Mouse (Mus musculus): ENCODE data around the gene Ttc29. TPM values are rescaled to one million over a fixed set of nuclear protein-coding genes. Genes with fewer than 3 reads are reported as not detected.

Gene Ttc29
- polyA plus RNA-seq, 1 experiment from 2014 or later = 0.88 TPM

DNA sequence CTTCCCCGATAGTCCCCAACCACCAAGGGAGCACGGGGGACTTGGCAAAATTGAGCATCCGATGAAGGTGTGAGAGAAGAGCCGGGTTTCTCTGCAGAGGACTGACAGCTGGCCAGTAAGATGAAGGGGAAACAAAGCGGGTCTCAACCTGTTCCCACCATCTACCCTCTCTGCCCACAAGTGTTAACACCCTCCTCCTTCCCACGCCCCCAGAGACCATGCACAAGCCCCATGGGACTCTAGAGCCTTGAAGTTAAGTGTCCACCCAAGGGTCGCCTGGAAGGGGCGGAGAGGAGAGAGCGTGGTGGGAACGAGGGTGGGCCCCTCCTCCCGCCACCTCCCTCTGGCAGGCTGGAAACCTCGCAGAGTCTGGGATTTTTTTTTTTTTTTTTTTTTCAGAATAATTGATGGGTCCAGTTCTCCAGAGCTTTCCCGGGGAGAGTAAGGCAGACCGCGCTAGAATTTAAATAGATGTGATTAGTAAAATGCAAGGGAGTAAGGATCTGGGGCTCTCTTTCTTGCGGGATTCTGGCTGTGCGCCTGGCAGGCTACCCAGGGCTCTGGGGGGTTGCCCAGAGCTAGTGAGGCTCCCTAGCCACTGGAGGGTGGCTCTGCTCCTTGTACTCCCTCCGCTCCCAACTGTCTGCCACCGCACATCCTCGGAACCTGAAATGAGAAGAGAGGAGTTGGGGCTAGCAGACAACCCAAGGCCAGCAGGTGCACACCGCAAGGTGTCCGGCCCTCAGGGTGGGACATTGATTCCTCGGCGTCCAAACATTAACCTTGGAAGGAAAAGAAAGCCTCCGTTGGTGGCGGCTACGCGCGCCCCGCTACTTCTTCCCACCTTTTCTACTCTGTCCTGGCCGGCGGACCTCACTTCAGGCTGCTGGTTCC lies 214.0 kb downstream of the Ttc29 start:
- DNase-seq (ENCODE audit: low spot score) = no peak
- Histone ChIP-seq H3K27ac (replicated peaks; ENCODE audit: low read depth, low read length) (no peak overlapping the region), H3K4me1 (ENCODE audit: control insufficient read depth, insufficient read depth, low read length) (no peaks in the 10 kb centered on the region; the same call in 1 of the 2 replicates), H3K9ac (replicated peaks; ENCODE audit: low read length) (no peak overlapping the region), H3K27me3 (ENCODE audit: control insufficient read depth, insufficient read depth, low read length) (peaks cover 50% of the 10 kb centered on the region), H3K4me3 (ENCODE audit: low read depth, low read length) (no peak overlapping the region; the same call in 1 of the 2 replicates), H3K4me2 (ENCODE audit: low read depth, low read length) (no peak overlapping the region), H3K9me3 (replicated peaks; ENCODE audit: control insufficient read depth, low read length) (no peaks in the 10 kb centered on the region), H3K36me3 (replicated peaks; ENCODE audit: control insufficient read depth, insufficient read depth, low read depth, low read length) (no peaks in the 10 kb centered on the region)
- ATAC-seq (replicated peaks; ENCODE audit: insufficient number of reproducible peaks, low FRiP score, low TSS enrichment, low read depth) = no peak; the same call in 1 of the 2 replicates
- under 1% methylated on average over 32 of the region's 32 CpGs for WGBS

DNA sequence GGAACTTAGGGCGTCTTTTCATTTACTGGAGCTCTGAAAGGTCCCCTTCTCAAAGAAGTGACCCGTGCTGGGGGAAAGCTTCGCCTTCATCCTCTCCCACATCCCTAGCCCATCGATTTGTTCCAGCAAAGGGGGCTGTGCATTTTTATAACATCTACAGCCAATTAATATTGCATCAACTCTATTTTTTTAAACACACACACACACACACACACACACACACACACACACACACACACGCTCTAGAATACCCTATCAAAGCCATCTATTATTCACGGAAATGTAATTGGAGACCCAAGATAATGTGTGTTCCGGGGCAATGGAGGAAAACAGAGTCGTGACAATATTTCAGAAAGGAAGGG lies 214.7 kb downstream of the Ttc29 start:
- no peak overlapping the region for H3K9ac ChIP-seq (replicated peaks; ENCODE audit: low read length)
- H3K9me3 ChIP-seq (replicated peaks; ENCODE audit: control insufficient read depth, low read length) = no peaks in the 10 kb centered on the region
- no peak overlapping the region; the same call in 1 of the 2 replicates for H3K4me3 ChIP-seq (ENCODE audit: low read depth, low read length)
- H3K4me2 ChIP-seq (ENCODE audit: low read depth, low read length) = no peak overlapping the region
- H3K27me3 ChIP-seq (ENCODE audit: control insufficient read depth, insufficient read depth, low read length) = peaks cover 56% of the 10 kb centered on the region
- DNase-seq (ENCODE audit: low spot score) (no peak), ATAC-seq (replicated peaks; ENCODE audit: insufficient number of reproducible peaks, low FRiP score, low TSS enrichment, low read depth) (no peak)
- no peaks in the 10 kb centered on the region; the same call in 1 of the 2 replicates for H3K4me1 ChIP-seq (ENCODE audit: control insufficient read depth, insufficient read depth, low read length)
- H3K27ac ChIP-seq (replicated peaks; ENCODE audit: low read depth, low read length) = no peak overlapping the region
- WGBS = 1% methylated on average over 8 of the region's 8 CpGs
- H3K36me3 ChIP-seq (replicated peaks; ENCODE audit: control insufficient read depth, insufficient read depth, low read depth, low read length) = no peaks in the 10 kb centered on the region

DNA sequence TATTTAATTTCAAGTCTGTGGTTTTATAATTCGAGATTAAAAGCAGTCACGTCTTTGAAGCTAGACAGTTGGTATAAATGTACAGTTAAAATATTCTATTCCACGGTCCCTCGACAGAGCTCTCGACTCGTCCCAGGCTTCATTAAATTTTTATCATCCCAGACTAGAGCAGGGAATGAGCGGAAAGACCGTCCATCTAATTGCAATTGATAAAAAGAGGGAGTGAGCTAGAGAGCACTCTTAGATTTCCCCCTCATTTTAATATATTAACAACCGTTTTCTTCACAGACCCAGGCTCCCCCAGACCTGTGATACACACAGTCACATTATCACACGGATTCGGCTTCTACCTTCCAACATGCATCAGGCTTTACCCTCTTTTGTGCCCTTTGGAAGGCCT lies 215.1 kb downstream of the Ttc29 start:
- DNase-seq (ENCODE audit: low spot score) (no peak), ATAC-seq (replicated peaks; ENCODE audit: insufficient number of reproducible peaks, low FRiP score, low TSS enrichment, low read depth) (no peak)
- Histone ChIP-seq H3K4me1 (ENCODE audit: control insufficient read depth, insufficient read depth, low read length) (no peaks in the 10 kb centered on the region; the same call in 1 of the 2 replicates), H3K9me3 (replicated peaks; ENCODE audit: control insufficient read depth, low read length) (no peaks in the 10 kb centered on the region), H3K36me3 (replicated peaks; ENCODE audit: control insufficient read depth, insufficient read depth, low read depth, low read length) (no peaks in the 10 kb centered on the region), H3K4me3 (ENCODE audit: low read depth, low read length) (no peak overlapping the region), H3K27ac (replicated peaks; ENCODE audit: low read depth, low read length) (no peak overlapping the region), H3K27me3 (ENCODE audit: control insufficient read depth, insufficient read depth, low read length) (peaks cover 53% of the 10 kb centered on the region), H3K9ac (replicated peaks; ENCODE audit: low read length) (no peak overlapping the region), H3K4me2 (ENCODE audit: low read depth, low read length) (no peak overlapping the region)
- WGBS = 2% methylated on average over 11 of the region's 11 CpGs

DNA sequence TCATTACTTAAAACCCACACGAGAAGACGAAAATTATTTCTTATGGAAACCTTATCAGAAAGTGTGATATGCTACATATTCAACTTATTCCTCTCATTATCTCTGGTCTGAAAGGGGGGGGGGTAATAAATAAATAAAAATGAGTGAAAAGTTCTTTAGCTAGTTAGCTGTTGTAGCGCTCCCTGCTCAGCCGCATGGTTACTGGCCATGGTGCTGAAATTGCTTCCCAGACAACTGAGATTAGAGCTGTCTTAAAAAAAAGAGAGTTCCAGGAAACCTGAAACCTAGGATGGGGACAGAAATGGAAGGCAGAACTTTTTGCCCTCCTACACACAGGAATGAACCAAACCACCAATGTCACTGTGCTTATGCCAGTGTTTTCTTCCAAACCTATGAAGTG lies 218.3 kb downstream of the Ttc29 start:
- H3K36me3 ChIP-seq (replicated peaks; ENCODE audit: control insufficient read depth, insufficient read depth, low read depth, low read length) = no peaks in the 10 kb centered on the region
- H3K9me3 ChIP-seq (replicated peaks; ENCODE audit: control insufficient read depth, low read length) = no peaks in the 10 kb centered on the region
- no peak overlapping the region for H3K9ac ChIP-seq (replicated peaks; ENCODE audit: low read length)
- no peak overlapping the region for H3K4me2 ChIP-seq (ENCODE audit: low read depth, low read length)
- no peak for ATAC-seq (replicated peaks; ENCODE audit: insufficient number of reproducible peaks, low FRiP score, low TSS enrichment, low read depth)
- DNase-seq (ENCODE audit: low spot score) = peak; percentile 86
- H3K4me1 ChIP-seq (ENCODE audit: control insufficient read depth, insufficient read depth, low read length) = peaks cover 4% of the 10 kb centered on the region
- H3K27me3 ChIP-seq (ENCODE audit: control insufficient read depth, insufficient read depth, low read length) = peaks cover 58% of the 10 kb centered on the region
- no peak overlapping the region for H3K27ac ChIP-seq (replicated peaks; ENCODE audit: low read depth, low read length)
- H3K4me3 ChIP-seq (ENCODE audit: low read depth, low read length) = no peak overlapping the region
- 1% methylated on average over 4 of the region's 4 CpGs for WGBS

DNA sequence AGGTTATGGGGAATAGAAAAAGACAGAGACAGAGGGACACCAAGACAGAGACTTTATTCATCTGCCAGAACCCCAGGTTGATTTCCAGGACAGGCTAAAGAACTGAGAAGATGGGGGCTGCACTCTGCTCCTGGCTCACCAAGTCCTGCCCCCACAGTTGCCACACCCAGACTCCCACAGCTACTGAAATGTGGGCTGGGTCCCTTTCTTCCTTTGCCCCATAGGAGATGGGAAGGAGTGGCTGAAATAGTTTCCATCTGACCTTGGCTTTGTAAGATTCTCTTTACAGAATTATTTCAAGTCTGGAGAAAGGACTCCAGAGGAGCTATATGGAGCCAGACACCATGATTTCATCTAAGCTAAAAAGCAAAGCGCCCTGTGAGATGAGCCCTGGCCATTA lies 219.4 kb downstream of the Ttc29 start:
- Histone ChIP-seq H3K27ac (replicated peaks; ENCODE audit: low read depth, low read length) (no peak overlapping the region), H3K4me1 (ENCODE audit: control insufficient read depth, insufficient read depth, low read length) (peaks cover 5% of the 10 kb centered on the region), H3K4me3 (ENCODE audit: low read depth, low read length) (no peak overlapping the region), H3K27me3 (ENCODE audit: control insufficient read depth, insufficient read depth, low read length) (peaks cover 58% of the 10 kb centered on the region), H3K36me3 (replicated peaks; ENCODE audit: control insufficient read depth, insufficient read depth, low read depth, low read length) (no peaks in the 10 kb centered on the region), H3K9ac (replicated peaks; ENCODE audit: low read length) (no peak overlapping the region), H3K9me3 (replicated peaks; ENCODE audit: control insufficient read depth, low read length) (no peaks in the 10 kb centered on the region), H3K4me2 (ENCODE audit: low read depth, low read length) (no peak overlapping the region)
- ATAC-seq (replicated peaks; ENCODE audit: insufficient number of reproducible peaks, low FRiP score, low TSS enrichment, low read depth) (no peak), DNase-seq (ENCODE audit: low spot score) (no peak)
- WGBS = 20% methylated on average over 1 of the region's 1 CpGs

DNA sequence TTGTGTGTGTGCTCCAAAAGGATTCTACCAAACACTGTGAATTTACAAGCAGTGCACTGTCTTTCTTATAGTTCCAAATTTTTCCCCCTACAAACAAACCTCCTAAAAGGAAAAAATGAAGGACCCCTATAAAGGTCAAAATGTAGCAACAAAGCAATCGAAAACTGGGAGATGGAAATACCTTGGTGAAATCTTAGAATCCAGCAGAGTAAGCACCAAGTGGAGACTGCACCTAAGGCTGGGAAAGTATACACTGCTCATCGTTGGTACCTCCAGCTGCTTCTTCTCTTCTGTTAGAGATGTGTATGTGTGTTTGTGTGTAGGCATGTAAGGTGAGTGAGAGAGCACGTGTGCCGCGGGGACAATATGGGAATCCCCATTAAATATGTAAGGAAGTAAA lies 220.2 kb downstream of the Ttc29 start:
- Histone ChIP-seq H3K27me3 (ENCODE audit: control insufficient read depth, insufficient read depth, low read length) (peaks cover 58% of the 10 kb centered on the region), H3K9me3 (replicated peaks; ENCODE audit: control insufficient read depth, low read length) (no peaks in the 10 kb centered on the region), H3K27ac (replicated peaks; ENCODE audit: low read depth, low read length) (no peak overlapping the region), H3K36me3 (replicated peaks; ENCODE audit: control insufficient read depth, insufficient read depth, low read depth, low read length) (no peaks in the 10 kb centered on the region), H3K4me3 (ENCODE audit: low read depth, low read length) (no peak overlapping the region), H3K4me1 (ENCODE audit: control insufficient read depth, insufficient read depth, low read length) (peaks cover 5% of the 10 kb centered on the region), H3K4me2 (ENCODE audit: low read depth, low read length) (no peak overlapping the region), H3K9ac (replicated peaks; ENCODE audit: low read length) (no peak overlapping the region)
- no peak for DNase-seq (ENCODE audit: low spot score)
- WGBS = 11% methylated on average over 5 of the region's 5 CpGs
- no peak for ATAC-seq (replicated peaks; ENCODE audit: insufficient number of reproducible peaks, low FRiP score, low TSS enrichment, low read depth)

DNA sequence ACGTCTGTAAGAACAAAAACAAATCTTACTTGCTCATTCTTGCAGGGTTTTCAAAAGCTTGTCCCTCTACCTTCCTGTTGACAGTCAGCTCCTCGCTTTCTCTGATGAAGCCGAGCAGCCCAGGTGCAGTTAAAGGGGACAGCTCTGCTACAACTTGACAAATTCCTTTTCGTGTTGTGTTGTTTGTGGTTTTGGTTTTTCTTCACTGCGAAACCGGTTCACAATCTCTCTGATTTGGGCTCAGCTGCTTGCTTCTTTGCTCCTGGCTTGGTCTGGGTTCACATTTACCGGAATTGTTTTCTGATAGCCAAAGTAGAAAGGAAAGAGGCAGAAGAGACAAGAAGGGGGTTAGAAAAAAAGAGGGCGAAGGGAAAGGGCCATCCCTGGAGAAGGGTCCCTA lies 221.2 kb downstream of the Ttc29 start:
- H3K4me3 ChIP-seq (ENCODE audit: low read depth, low read length) = no peak overlapping the region

DNA sequence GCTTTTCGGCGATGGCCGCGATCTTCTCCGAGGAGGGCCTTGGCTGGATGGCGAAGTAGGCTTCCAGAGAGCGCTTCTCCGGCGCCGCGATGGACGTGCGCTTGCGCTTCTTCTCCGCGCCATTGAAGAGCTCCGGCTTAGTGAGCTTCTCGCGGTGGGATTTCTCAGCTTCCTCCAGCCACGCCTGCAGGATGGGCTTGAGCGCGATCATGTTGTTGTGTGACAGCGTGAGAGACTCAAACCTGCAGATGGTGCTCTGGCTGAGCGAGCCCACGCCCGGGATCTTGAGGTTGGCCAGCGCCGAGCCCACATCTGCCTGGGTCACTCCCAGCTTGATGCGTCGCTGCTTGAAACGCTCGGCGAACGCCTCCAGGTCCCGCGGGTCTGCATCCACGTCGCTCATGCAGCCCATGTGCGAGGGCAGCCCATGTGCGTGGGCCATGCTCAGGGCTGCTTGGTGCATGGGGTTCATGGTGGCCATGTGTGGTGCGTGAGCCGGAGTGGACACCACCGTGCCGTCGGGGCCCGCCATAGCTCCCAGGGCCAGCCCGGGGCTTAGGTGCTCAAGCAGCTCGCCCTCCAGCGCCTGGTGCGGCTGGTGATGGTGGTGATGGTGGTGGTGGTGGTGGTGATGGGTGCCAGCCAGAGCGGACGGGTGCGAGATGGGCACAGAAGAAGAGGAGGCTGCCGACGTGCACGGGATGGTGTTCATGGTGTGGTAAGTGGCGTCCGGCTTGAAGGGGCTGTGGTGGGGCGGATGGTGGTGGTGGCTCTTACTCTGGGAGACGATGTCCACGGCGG lies 221.9 kb downstream of the Ttc29 start:
- H3K27ac ChIP-seq (replicated peaks; ENCODE audit: low read depth, low read length) = no peak overlapping the region
- peak overlapping the region; percentile 37; the same call in 1 of the 2 replicates for H3K4me3 ChIP-seq (ENCODE audit: low read depth, low read length)
- WGBS = under 1% methylated on average over 62 of the region's 62 CpGs
- H3K4me1 ChIP-seq (ENCODE audit: control insufficient read depth, insufficient read depth, low read length) = peaks cover 5% of the 10 kb centered on the region
- H3K9ac ChIP-seq (replicated peaks; ENCODE audit: low read length) = no peak overlapping the region
- no peaks in the 10 kb centered on the region for H3K9me3 ChIP-seq (replicated peaks; ENCODE audit: control insufficient read depth, low read length)
- ATAC-seq (replicated peaks; ENCODE audit: insufficient number of reproducible peaks, low FRiP score, low TSS enrichment, low read depth) (peak; percentile 31; the same call in 1 of the 2 replicates), DNase-seq (ENCODE audit: low spot score) (peak; percentile 40)
- H3K27me3 ChIP-seq (ENCODE audit: control insufficient read depth, insufficient read depth, low read length) = peaks cover 60% of the 10 kb centered on the region
- no peak overlapping the region for H3K4me2 ChIP-seq (ENCODE audit: low read depth, low read length)
- no peaks in the 10 kb centered on the region for H3K36me3 ChIP-seq (replicated peaks; ENCODE audit: control insufficient read depth, insufficient read depth, low read depth, low read length)

More for the DNA sequence above, 221.2 kb downstream of the Ttc29 start:
- no peaks in the 10 kb centered on the region for H3K36me3 ChIP-seq (replicated peaks; ENCODE audit: control insufficient read depth, insufficient read depth, low read depth, low read length)
- no peak for DNase-seq (ENCODE audit: low spot score)
- peaks cover 58% of the 10 kb centered on the region for H3K27me3 ChIP-seq (ENCODE audit: control insufficient read depth, insufficient read depth, low read length)
- no peak for ATAC-seq (replicated peaks; ENCODE audit: insufficient number of reproducible peaks, low FRiP score, low TSS enrichment, low read depth)
- 3% methylated on average over 8 of the region's 8 CpGs for WGBS
- no peak overlapping the region for H3K9ac ChIP-seq (replicated peaks; ENCODE audit: low read length)
- H3K4me2 ChIP-seq (ENCODE audit: low read depth, low read length) = no peak overlapping the region
- peaks cover 5% of the 10 kb centered on the region for H3K4me1 ChIP-seq (ENCODE audit: control insufficient read depth, insufficient read depth, low read length)
- H3K9me3 ChIP-seq (replicated peaks; ENCODE audit: control insufficient read depth, low read length) = no peaks in the 10 kb centered on the region
- no peak overlapping the region for H3K27ac ChIP-seq (replicated peaks; ENCODE audit: low read depth, low read length)
